Mouse (Mus musculus) midbrain, embryonic 11.5 days (tissue): Measurements from ENCODE around the gene Prima1. TPM values are rescaled to one million over a fixed set of nuclear protein-coding genes. Genes with fewer than 3 reads are reported as not detected.

Experiments
- ATAC-seq: fragments of 200-750 bp; cut with Nextera tagmentation; 2 replicates; pipeline ENCODE4 v1.8.0; 2017; ENCODE audit warnings: moderate TSS enrichment, moderate library complexity; ENCODE audit not compliant: low FRiP score
- DNase-seq: peaks from one replicate; pipeline ENCODE4 v3.0.0; 2015; ENCODE audit warnings: low spot score; ENCODE audit errors: missing footprints
- H3K27ac ChIP-seq: fragments of 300-500 bp; sonication (generic); 2 replicates; pipeline ENCODE4 v1.5.1; 2014; ENCODE audit warnings: low read depth, low read length
- H3K27me3 ChIP-seq: fragments of 300-500 bp; sonication (generic); 2 replicates; pipeline ENCODE4 v1.6.1; 2014; ENCODE audit warnings: mild to moderate bottlenecking, low read length, moderate library complexity, mixed read lengths; ENCODE audit not compliant: control insufficient read depth, insufficient read depth
- H3K36me3 ChIP-seq: fragments of 300-500 bp; sonication (generic); 2 replicates; pipeline ENCODE4 v1.6.1; 2014; ENCODE audit warnings: mild to moderate bottlenecking, low read length, moderate library complexity, mixed read lengths; ENCODE audit not compliant: control insufficient read depth, insufficient read depth
- H3K4me1 ChIP-seq: fragments of 300-500 bp; sonication (generic); 2 replicates; pipeline ENCODE4 v1.6.1; 2014; ENCODE audit warnings: low read length; ENCODE audit not compliant: control insufficient read depth, insufficient read depth
- H3K4me2 ChIP-seq: fragments of 300-500 bp; sonication (generic); 2 replicates; pipeline ENCODE4 v1.6.1; 2014; ENCODE audit warnings: mild to moderate bottlenecking, moderate library complexity
- H3K4me3 ChIP-seq: fragments of 300-500 bp; sonication (generic); 2 replicates; pipeline ENCODE4 v1.5.1; 2014; ENCODE audit warnings: low read depth, low read length
- H3K9ac ChIP-seq: fragments of 300-500 bp; sonication (generic); 2 replicates; pipeline ENCODE4 v1.6.1; 2014; ENCODE audit warnings: low read length
- H3K9me3 ChIP-seq: fragments of 300-500 bp; sonication (generic); 2 replicates; pipeline ENCODE4 v1.6.1; 2016; ENCODE audit warnings: low read length; ENCODE audit not compliant: control insufficient read depth
- WGBS: fragments of 180-500 bp; shearing (Covaris S2); extraction: QIAGEN DNeasy Blood & Tissue Kit; methylation state at CpG from one replicate; pipeline ENCODE4 v1.1.7; 2014; 5-methylcytosine and 5-hydroxymethylcytosine counted together
- polyA plus RNA-seq: library from polyadenylated mRNA; unstranded; fragments of >200 nt; fragmentation: Nextera tagmentation; extraction: Ambion mirVana; gene quantifications from 2 replicates; pipeline ENCODE4 v1.2.1, GENCODE M21; 2014

The Prima1 gene
- polyA plus RNA-seq, 1 experiment from 2014 or later, result 2.3 TPM

- Histone ChIP-seq H3K36me3 (no peaks in the 10 kb centered on the region), H3K4me2 (peak overlapping the region; percentile 86), H3K9me3 (no peaks in the 10 kb centered on the region), H3K27me3 (peaks cover 8% of the 10 kb centered on the region; the same call in 1 of the 2 replicates), H3K4me3 (peak overlapping the region; percentile 62), H3K4me1 (peaks cover 17% of the 10 kb centered on the region), H3K27ac (no peak overlapping the region; the same call in 1 of the 2 replicates), H3K9ac (peak overlapping the region; percentile 92)
- DNase-seq, result peak; percentile 92
- WGBS, result 6% methylated on average over 36 of the region's 36 CpGs
- peak; percentile 68 for ATAC-seq
These were observed 453 bp downstream of the Prima1 start for GRCm38 (mm10) chr12:103241311-103242082.

- H3K27ac ChIP-seq, result no peak overlapping the region
- no peak overlapping the region for H3K4me2 ChIP-seq
- ATAC-seq, result no peak
- DNase-seq, result no peak
- H3K9me3 ChIP-seq, result no peaks in the 10 kb centered on the region
- peaks cover 17% of the 10 kb centered on the region for H3K4me1 ChIP-seq
- peaks cover 8% of the 10 kb centered on the region; the same call in 1 of the 2 replicates for H3K27me3 ChIP-seq
- 79% methylated on average over 7 of the region's 7 CpGs for WGBS
- no peaks in the 10 kb centered on the region for H3K36me3 ChIP-seq
- H3K9ac ChIP-seq, result no peak overlapping the region
- no peak overlapping the region for H3K4me3 ChIP-seq
These were observed 3.0 kb downstream of the Prima1 start for GRCm38 (mm10) chr12:103238924-103239460.

GRCm38 (mm10) chr12:103235856-103236255, 6.1 kb downstream of the Prima1 start:
- peaks cover 8% of the 10 kb centered on the region; the same call in 1 of the 2 replicates for H3K4me1 ChIP-seq
- no peak overlapping the region for H3K9ac ChIP-seq
- H3K9me3 ChIP-seq, result no peaks in the 10 kb centered on the region
- no peaks in the 10 kb centered on the region for H3K36me3 ChIP-seq
- 64% methylated on average over 2 of the region's 2 CpGs for WGBS
- no peak overlapping the region for H3K27ac ChIP-seq
- DNase-seq (no peak), ATAC-seq (no peak)
- H3K4me3 ChIP-seq, result no peak overlapping the region
- H3K4me2 ChIP-seq, result no peak overlapping the region
- H3K27me3 ChIP-seq, result peaks cover under 1% of the 10 kb centered on the region; the same call in 1 of the 2 replicates

- Histone ChIP-seq H3K4me3 (no peak overlapping the region), H3K9me3 (no peaks in the 10 kb centered on the region), H3K27me3 (no peaks in the 10 kb centered on the region; the same call in 1 of the 2 replicates), H3K4me1 (peaks cover 3% of the 10 kb centered on the region; the same call in 1 of the 2 replicates), H3K9ac (no peak overlapping the region), H3K4me2 (no peak overlapping the region), H3K27ac (no peak overlapping the region), H3K36me3 (no peaks in the 10 kb centered on the region)
- 79% methylated on average over 10 of the region's 10 CpGs for WGBS
- DNase-seq, result no peak
- no peak for ATAC-seq
These were observed 6.7 kb downstream of the Prima1 start for GRCm38 (mm10) chr12:103235251-103235650.

GRCm38 (mm10) chr12:103229058-103229457, 12.9 kb downstream of the Prima1 start:
- 87% methylated on average over 4 of the region's 4 CpGs for WGBS
- no peak overlapping the region for H3K9ac ChIP-seq
- ATAC-seq, result no peak
- no peak overlapping the region for H3K4me2 ChIP-seq
- H3K9me3 ChIP-seq, result no peaks in the 10 kb centered on the region
- no peaks in the 10 kb centered on the region for H3K27me3 ChIP-seq
- no peak overlapping the region for H3K4me3 ChIP-seq
- DNase-seq, result no peak
- no peaks in the 10 kb centered on the region for H3K36me3 ChIP-seq
- H3K27ac ChIP-seq, result no peak overlapping the region
- H3K4me1 ChIP-seq, result no peaks in the 10 kb centered on the region

- no peak overlapping the region for H3K9ac ChIP-seq
- no peak for DNase-seq
- H3K27me3 ChIP-seq, result no peaks in the 10 kb centered on the region
- WGBS, result 79% methylated on average over 4 of the region's 4 CpGs
- no peak overlapping the region for H3K27ac ChIP-seq
- H3K4me1 ChIP-seq, result no peaks in the 10 kb centered on the region
- H3K36me3 ChIP-seq, result no peaks in the 10 kb centered on the region
- no peaks in the 10 kb centered on the region for H3K9me3 ChIP-seq
- no peak for ATAC-seq
- no peak overlapping the region for H3K4me2 ChIP-seq
- no peak overlapping the region for H3K4me3 ChIP-seq
These were observed 15.8 kb downstream of the Prima1 start for GRCm38 (mm10) chr12:103226121-103226520.

- Histone ChIP-seq H3K4me3 (no peak overlapping the region), H3K9ac (no peak overlapping the region), H3K27me3 (no peaks in the 10 kb centered on the region), H3K4me1 (no peaks in the 10 kb centered on the region), H3K9me3 (no peaks in the 10 kb centered on the region), H3K4me2 (no peak overlapping the region), H3K36me3 (no peaks in the 10 kb centered on the region), H3K27ac (no peak overlapping the region)
- WGBS, result 92% methylated on average over 9 of the region's 9 CpGs
- DNase-seq (no peak), ATAC-seq (no peak)
These were observed 18.3 kb downstream of the Prima1 start for GRCm38 (mm10) chr12:103223671-103224070.

GRCm38 (mm10) chr12:103215877-103216610, 25.9 kb downstream of the Prima1 start:
- no peaks in the 10 kb centered on the region for H3K27me3 ChIP-seq
- H3K27ac ChIP-seq, result no peak overlapping the region
- 74% methylated on average over 6 of the region's 6 CpGs for WGBS
- H3K36me3 ChIP-seq, result no peaks in the 10 kb centered on the region; the same call in 1 of the 2 replicates
- no peak overlapping the region for H3K9ac ChIP-seq
- no peak overlapping the region for H3K4me2 ChIP-seq
- H3K9me3 ChIP-seq, result no peaks in the 10 kb centered on the region
- ATAC-seq, result no peak
- H3K4me3 ChIP-seq, result no peak overlapping the region
- no peak for DNase-seq
- no peaks in the 10 kb centered on the region for H3K4me1 ChIP-seq

- Histone ChIP-seq H3K36me3 (no peaks in the 10 kb centered on the region; the same call in 1 of the 2 replicates), H3K27me3 (no peaks in the 10 kb centered on the region), H3K4me2 (no peak overlapping the region), H3K4me1 (no peaks in the 10 kb centered on the region), H3K9ac (no peak overlapping the region), H3K27ac (no peak overlapping the region), H3K4me3 (no peak overlapping the region), H3K9me3 (no peaks in the 10 kb centered on the region)
- ATAC-seq (no peak), DNase-seq (no peak)
- 94% methylated on average over 2 of the region's 2 CpGs for WGBS
These were observed 27.2 kb downstream of the Prima1 start for GRCm38 (mm10) chr12:103214797-103215196.
